Mouse (Mus musculus): ENCODE results near the gene Sec61a2. TPM values are rescaled to one million over a fixed set of nuclear protein-coding genes. Genes with fewer than 3 reads are reported as not detected.

Gene Sec61a2
- polyA plus RNA-seq, 1 experiment from 2014 or later = 62.7 TPM

DNA sequence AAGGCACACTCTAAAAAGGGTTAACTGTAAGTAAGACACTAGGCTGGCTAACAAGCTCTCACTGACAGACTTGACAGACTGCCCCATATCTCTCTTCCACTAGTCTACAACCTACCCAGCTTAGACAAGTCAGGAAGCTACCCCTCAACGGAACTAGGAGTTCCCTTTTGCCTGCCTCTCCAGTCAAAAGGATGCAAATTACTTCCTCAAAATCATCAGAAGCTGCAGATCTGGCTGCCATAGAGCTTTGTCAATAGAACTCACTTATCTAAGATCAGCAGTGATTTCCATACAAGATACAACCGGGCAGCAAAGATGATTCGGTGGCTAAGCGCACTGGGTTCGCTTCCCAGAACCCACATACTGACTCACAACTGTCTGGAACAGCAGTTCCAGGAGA, 70.5 kb downstream of the Sec61a2 start:
- ATAC-seq (ENCODE audit: borderline replicate concordance, extremely low read depth, low FRiP score, low TSS enrichment) = no peak
- no peak overlapping the region for H3K9ac ChIP-seq
- no peak overlapping the region for H3K4me3 ChIP-seq
- peaks cover 46% of the 10 kb centered on the region for H3K36me3 ChIP-seq
- no peaks in the 10 kb centered on the region for H3K4me1 ChIP-seq
- no peaks in the 10 kb centered on the region for H3K27me3 ChIP-seq
- no peaks in the 10 kb centered on the region for H3K9me3 ChIP-seq
- no peak overlapping the region for H3K4me2 ChIP-seq
- H3K27ac ChIP-seq = no peak overlapping the region
- 81% methylated on average over 5 of the region's 5 CpGs for WGBS

DNA sequence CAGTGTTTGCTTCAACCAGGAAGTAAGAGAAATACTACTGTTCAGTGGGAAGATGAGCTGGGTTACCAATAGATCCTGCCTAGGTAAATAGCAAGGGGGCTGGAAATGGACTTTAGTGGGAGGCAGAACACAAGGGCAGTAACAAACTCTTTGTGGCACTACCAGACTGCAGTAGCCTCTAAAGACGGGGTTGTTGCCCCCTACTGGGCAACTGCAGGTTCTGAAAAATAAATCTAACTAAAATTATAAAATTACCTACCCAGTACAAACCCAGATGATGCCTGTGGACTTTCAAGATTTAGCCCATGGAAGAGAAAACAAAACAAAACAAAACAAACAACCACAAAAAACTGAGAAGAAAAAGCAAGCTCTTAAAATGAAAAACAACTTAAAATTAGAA, 71.0 kb downstream of the Sec61a2 start:
- H3K9me3 ChIP-seq = no peaks in the 10 kb centered on the region
- no peak overlapping the region for H3K9ac ChIP-seq
- no peak overlapping the region for H3K4me3 ChIP-seq
- ATAC-seq (ENCODE audit: borderline replicate concordance, extremely low read depth, low FRiP score, low TSS enrichment) = no peak
- H3K27me3 ChIP-seq = no peaks in the 10 kb centered on the region
- H3K4me1 ChIP-seq = no peaks in the 10 kb centered on the region
- no peak overlapping the region for H3K4me2 ChIP-seq
- peaks cover 51% of the 10 kb centered on the region for H3K36me3 ChIP-seq
- 21% methylated on average over 1 of the region's 1 CpGs for WGBS
- no peak overlapping the region for H3K27ac ChIP-seq

DNA sequence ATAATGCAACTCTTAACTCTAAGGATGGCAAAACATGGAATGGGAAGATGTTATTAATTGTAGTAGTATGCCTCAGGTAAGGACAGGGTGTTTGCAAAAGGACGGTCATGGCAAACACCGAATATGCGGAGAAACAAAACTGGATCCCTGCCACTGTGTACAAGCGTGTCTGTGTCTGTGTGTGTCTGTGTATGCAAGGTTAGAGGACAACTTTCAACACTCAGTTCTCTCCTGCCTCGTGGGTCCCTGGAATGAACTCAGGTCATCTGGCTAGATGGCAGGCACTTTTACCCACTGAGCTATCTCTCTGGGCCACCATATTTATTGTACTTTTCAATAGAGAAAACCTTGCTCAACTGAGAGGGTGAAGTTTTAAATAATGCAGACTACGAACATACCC, 72.8 kb downstream of the Sec61a2 start:
- WGBS = 93% methylated on average over 6 of the region's 6 CpGs
- H3K4me1 ChIP-seq = no peaks in the 10 kb centered on the region
- no peaks in the 10 kb centered on the region for H3K9me3 ChIP-seq
- H3K4me3 ChIP-seq = no peak overlapping the region
- no peaks in the 10 kb centered on the region for H3K27me3 ChIP-seq
- no peak for ATAC-seq (ENCODE audit: borderline replicate concordance, extremely low read depth, low FRiP score, low TSS enrichment)
- peaks cover 61% of the 10 kb centered on the region for H3K36me3 ChIP-seq
- H3K4me2 ChIP-seq = no peak overlapping the region
- no peak overlapping the region for H3K27ac ChIP-seq
- H3K9ac ChIP-seq = no peak overlapping the region

DNA sequence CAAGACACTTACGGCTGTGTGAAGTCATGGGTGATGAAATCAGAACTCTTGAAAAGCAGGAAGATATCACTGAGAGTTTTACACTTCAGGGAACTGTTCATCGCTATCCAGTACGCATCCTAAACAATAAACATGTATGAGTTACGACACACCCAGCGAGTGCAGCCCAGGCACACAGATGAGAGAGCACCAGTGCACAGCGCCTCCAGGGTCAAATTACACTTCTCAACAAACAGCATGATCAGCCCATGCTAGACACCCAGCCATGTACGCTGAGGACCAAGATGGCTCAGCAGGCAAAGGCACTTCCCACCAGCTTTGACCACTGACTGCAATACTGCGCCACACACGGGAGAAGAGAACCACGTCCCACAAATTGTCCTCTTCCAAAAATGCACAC, 74.0 kb downstream of the Sec61a2 start:
- ATAC-seq (ENCODE audit: borderline replicate concordance, extremely low read depth, low FRiP score, low TSS enrichment) = no peak
- Histone ChIP-seq H3K36me3 (peaks cover 60% of the 10 kb centered on the region), H3K4me3 (no peak overlapping the region), H3K27me3 (no peaks in the 10 kb centered on the region), H3K4me2 (no peak overlapping the region), H3K4me1 (no peaks in the 10 kb centered on the region), H3K9me3 (no peaks in the 10 kb centered on the region), H3K9ac (no peak overlapping the region), H3K27ac (no peak overlapping the region)
- WGBS = 91% methylated on average over 10 of the region's 10 CpGs

Other genes starting within 250 kb of the Sec61a2 start
- 1.6 and 2.5 TPM in 2 replicates for gene Camk1d, start 180.9 kb downstream of the Sec61a2 start, polyA plus RNA-seq (2015; fragmentation: Nextera tagmentation; extraction: Ambion mirVana)
- 77.2 and 83.9 TPM in 2 replicates for gene Nudt5, start 50.4 kb downstream of the Sec61a2 start, polyA plus RNA-seq (2015; fragmentation: Nextera tagmentation; extraction: Ambion mirVana)
- 300 and 302 TPM in 2 replicates for gene Cdc123, start 50.3 kb downstream of the Sec61a2 start, polyA plus RNA-seq (2015; fragmentation: Nextera tagmentation; extraction: Ambion mirVana)
- gene Gm13199, start 32.5 kb downstream of the Sec61a2 start, polyA plus RNA-seq (2015; fragmentation: Nextera tagmentation; extraction: Ambion mirVana) = 0.91 and 1.2 TPM in 2 replicates
- 3.0 and 3.2 TPM in 2 replicates for gene Dhtkd1, start 47.4 kb upstream of the Sec61a2 start, polyA plus RNA-seq (2015; fragmentation: Nextera tagmentation; extraction: Ambion mirVana)
- 7.6 and 9.0 TPM in 2 replicates for gene Upf2, start 56.0 kb upstream of the Sec61a2 start, polyA plus RNA-seq (2015; fragmentation: Nextera tagmentation; extraction: Ambion mirVana)
- 7.2 and 7.7 TPM in 2 replicates for gene Proser2, start 234.8 kb upstream of the Sec61a2 start, polyA plus RNA-seq (2015; fragmentation: Nextera tagmentation; extraction: Ambion mirVana)